Mouse (Mus musculus): Measurements from ENCODE around the gene Cers5. TPM values are rescaled to one million over a fixed set of nuclear protein-coding genes. Genes with fewer than 3 reads are reported as not detected.
"Not testable (repeated sequence)": the region's sequence is repeated elsewhere in the genome, so short reads cannot be mapped to it uniquely, and the experiment has no call there.

The Cers5 gene
- total RNA-seq (2021): 47.5 and 61.7 TPM in 2 replicates
- long read RNA-seq, transcript Cers5-201 (10 exons, 2,096 nt): major isoform, 58 of 77 reads
- long read RNA-seq, partial matches to known transcripts: 2 of 77 reads
- long read RNA-seq, other reads (novel, unspliced or antisense): 16 of 77 reads

DNA sequence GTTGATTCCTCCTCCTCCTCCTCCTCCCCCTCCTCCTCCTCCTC lies at the start of gene Cers5:
TSS of gene Cers5 (minus strand) at position 5 of the 44 bp plus-strand sequence.
- not testable (repeated sequence) for DNase-seq

DNA sequence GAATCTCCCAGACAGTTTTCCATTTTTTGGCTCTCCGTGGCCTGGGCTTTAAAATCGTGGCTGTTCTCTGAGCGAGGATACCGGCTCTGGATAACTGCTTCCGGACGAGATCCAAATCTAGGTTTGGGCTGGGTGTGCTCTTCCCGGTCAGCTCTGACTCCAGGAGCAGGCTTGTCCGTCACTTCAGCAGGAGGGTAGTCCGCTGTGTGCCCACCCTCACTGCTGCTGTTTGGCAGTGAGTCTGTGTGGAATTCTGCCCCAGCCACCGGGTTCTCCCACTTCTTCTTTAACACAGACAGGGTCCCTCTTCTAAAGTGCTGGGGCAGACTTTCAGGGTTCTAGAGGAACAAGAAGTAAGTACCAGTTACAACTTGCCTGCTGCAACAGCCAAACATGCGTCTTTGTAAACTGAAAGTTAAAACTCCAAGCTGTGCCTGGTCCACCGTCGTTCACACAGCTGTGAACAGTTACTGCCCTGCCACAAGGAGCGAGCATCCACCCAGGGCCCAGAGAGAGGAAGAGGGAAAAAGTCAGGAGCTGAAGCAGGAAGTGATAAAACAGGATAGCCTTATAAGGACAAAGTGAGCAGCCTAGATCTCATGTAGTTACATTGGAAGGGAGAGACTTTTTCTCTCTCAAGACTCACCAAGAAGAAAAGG lies 47.1 kb upstream of the Cers5 start:
- no peak for DNase-seq

DNA sequence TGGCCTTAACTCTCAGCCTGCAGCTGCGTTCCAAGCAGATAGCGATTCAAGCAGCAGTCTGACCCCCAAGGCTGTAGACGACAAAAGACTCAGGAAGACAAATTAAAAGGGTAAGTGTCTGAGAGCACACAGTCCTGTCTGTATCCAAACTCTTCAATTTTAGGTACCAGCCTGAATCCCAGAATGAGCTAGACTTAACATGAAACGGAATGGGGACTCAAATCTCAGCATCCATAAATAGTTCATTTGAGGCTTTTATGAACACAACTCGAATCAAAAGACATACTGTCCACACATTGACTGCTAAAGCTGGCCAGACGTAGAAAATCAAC lies 46.4 kb upstream of the Cers5 start:
- no peak for DNase-seq

DNA sequence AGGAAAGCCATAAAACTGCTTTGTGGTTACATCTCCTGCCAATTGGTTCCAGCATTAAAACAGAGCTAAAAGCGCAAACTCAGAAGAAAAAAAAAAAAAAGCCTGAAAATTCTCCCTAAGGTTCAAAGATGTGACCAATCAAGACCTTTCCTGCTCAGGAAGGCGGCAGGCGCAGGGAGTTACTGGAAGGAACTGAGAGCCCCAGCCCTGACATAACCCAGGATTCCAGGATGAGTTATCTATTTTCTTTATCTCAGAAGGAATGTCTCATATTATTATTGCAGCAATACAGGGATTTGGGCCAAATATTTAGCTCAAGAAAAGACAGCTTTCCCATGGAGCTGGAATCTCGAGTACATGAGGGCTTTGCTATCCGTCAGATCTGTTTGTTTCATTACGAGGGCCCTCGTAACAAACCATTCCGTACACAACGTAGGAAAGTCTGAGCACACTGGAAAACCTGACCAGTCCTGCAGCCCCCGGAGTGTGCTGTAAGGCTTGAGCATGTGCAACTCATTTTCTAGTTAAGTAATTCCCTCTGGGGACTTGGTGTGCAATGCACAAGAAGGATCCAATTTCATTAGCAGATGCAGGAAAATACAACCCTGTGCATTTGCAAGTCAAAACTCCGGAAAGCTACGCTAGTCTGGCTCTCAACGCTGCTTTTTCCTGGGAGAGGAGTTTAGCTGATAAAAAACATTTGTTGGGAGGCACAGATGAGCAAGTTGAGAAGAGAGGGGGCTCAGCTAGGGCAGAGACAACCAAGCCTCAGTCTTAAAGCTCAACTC lies 45.8 kb upstream of the Cers5 start:
- DNase-seq: no peak

DNA sequence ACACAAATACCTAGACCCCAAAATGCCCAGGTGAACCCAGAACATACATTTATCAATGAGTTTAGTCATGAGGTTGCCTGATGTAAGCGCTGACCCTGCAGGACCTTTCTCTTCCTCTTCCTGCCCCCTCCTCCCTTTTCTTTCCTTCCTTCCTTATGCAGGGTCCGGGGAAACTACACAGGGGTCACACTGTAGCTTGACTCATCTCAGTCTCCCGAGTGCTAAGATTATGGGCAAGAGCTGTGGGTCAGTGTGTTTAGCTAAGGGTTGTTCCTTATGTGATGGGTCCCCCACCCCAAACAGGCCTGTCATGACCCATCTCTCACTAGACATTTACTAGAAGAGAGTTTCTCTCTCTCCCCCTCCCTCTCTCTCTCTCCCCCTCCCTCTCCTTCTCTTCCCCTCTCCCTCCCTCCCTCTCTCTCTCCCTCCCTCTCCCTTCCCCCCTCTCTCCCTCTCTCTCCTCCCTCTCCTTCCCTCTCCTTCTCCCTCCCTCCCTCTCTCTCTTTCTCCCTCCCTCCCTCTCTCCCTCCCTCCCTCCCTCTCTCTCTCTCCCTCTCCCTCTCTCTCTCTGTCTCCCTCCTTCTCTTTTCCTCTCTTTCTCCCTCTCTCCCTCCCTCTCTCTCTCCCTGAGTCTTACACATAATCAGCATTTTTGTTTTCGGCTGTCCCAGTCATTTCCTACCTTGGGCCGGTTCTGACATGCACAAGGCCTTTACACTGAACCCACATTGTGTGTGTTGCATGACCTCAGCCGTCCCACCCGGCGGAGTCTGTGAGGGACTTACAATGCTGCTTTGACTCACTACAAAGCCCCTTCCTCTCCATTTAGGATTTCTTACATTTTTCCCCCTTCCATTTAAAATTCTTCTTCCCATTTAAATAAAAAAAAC lies 44.9 kb upstream of the Cers5 start:
- no peak for DNase-seq

DNA sequence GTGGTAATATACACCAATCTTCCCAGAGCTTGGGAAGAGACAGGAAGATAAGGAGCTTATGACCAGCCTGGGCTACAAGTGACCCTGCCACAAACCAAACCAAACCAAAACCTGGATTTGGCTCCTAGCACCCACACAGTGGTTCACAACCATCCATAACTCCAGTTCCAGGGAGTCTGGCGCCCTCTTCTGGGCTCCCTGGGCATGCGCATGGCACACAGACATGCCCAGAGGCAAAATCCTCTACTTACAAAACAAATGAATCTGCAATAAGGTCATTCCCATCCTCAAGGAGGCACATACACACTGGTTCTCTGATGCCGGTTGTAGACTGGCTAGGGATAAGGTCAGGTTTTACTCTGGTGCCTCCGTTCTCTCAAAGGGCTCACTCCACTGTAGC lies 43.3 kb upstream of the Cers5 start:
- no peak for DNase-seq

DNA sequence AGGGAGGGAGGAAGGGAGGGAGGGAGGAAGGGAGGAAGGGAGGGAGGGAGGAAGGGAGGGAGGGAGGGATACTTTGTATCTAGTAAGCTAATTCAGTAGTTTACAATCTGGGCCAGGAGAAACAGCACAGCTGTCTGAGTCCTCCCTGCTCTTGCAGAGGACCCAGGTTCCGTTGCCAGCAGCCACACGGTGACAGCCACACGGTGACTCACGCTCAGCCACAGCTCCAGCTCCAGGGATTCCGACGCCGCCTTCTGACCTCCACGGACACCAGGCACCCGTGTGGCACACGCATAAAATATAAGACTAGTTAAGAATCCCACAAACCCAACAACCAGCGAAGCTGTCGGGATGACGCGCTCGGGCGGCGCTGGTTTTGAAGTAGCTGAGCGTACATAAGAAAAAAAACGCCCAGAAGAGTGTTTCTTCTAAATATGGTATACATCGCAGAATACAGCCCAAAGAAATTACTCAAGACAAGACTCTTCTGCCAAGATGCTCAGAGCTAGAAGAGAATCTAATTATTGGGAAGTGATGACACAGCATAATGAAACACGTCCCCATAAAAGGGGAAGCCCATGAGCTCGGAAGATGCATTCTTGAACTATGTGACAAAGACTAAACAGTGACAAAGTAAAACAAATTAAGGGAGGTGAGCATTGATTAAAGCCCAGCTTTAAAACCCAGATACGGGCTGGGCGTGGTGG lies 42.0 kb upstream of the Cers5 start:
- DNase-seq: peak; percentile 18

DNA sequence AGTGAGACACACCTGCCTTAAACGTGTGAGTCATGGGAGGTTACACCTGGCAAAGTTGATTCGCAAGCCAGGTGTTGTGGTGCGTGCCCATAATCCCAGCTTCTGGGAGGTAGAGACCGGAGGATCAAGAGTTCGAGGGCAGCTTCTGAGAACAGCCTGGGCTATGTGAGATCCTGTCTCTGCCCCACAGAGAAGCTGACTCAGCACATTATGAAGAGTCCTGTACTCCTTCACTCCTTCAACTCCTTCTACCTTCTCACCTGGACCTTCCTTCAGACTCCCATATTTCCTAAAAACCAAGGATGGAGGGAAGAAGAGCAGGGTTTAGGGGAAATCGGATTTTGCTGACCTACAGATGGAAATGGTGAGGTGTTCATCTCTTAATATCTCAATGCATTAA lies 41.0 kb upstream of the Cers5 start:
- no peak for DNase-seq

DNA sequence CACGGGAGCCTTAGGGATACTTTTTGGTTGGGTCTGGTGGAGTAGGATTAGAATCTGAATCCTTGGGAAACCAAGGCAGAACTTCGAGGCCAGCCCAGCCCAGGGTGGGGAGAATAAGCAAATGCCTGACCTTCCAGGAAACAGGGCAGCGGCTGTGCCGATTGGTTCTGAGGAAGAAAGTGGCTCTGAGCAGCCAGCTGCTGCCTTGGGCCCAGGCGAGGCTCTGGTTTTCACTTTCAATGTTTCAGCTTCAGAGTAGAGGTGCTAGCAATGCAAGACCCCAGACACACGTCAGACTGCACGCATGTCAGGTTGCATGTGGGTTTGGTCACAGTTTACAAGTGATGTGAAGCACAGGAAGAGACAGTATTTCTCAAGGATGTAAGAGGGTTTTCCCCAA lies 39.4 kb upstream of the Cers5 start:
- DNase-seq: no peak

DNA sequence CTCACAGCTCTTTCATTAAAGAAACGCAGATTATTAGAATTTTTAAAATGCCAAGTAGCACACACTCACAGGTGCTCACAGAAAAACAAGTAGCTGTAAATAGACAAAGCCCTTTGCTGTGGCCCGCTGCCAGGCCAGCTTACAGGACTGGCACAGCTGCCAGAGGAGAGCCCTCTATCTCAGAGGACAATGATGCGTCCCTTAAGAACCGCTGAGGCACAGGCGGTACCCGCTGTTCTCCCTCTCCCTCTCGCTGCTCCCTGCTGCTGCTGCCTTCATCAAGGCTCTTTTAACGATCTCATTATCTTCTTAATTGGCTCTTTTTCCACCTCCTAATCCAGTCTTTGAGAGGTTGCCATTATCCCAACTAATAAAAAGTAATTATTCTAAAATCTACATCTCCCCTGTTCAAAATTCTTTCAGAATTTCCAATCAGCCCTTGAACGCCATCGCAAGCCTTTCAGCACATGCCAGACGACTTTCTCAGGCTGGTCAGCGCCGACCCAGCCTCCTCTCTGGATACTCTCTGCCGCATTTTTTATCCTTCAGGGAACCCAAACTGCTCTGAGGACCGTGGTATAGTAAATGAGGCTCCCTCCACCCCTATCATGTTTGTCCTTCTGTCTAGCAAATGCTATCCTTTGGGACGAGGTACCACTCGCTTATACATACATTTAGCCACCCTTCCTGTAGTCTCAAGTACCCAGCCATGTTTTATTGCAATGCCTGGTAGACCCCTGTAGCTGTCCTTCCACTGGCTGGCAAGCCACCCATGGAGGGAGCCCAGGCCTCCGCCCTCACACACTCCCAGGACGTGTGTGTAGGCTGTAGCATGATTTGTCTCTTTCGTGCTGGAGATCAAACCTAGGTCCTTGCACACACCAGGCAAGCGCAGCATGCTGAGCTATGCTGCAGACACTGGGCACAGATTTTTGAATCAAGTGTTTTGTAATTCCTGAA lies 35.4 kb upstream of the Cers5 start:
- no peak for DNase-seq

DNA sequence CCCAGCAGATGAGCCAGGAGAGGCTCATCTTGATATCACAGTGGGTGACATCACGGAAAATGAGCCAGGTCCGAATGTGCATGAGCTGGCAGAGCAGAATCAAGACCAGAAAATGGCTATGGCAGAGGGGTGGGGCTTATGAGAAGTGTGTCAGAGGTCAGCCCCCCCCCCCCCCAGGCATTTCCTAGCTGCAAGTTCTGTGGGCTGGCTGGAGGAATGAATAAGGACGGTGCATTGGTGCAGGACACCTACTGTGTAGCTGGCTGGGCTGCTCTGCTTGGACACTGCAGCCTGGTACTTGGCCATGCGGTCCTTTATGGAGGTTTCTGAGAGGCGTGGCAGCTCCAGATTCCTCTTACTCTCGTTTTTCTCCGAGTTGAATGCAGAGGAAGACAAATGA lies 33.5 kb upstream of the Cers5 start:
- DNase-seq: no peak

DNA sequence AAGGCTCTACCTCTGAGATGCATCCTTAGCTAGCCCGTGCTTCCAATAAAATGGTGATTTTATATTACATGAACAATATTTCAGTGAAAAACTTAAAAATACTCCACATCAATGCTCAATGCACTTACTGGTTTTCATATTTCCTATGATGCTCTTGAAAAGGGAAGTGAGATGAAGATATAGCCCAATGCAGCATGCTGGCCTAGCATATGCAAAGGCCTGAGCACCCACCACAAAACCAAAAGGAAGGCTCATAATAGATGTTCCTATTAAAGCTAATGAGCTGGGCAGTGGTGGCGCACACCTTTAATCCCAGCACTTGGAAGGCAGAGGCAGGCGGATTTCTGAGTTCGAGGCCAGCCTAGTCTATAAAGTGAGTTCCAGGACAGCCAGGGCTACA lies 33.0 kb upstream of the Cers5 start:
- DNase-seq: no peak

DNA sequence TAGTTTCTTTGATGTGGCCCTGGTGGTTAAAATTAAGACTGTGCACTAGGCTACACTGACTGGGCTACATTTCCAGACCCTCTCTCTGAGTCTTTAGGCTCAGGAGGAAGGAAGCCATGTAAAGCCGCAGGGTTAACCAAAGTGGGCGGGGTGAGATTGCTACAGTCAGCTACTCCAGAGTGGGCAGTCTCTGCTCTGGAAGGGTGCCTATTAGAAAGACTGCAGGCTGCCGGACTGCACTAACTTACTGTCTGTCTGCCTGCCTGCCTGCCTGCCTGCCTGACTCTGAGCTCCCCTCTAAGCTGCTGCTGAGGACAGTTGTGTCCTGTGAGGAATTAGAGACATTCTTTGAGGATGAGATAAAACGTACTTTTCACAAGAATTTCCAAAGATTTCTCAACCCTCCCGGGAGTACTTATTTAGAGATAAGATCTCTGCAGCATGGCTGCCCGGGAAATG lies 30.5 kb upstream of the Cers5 start:
- no peak for DNase-seq

DNA sequence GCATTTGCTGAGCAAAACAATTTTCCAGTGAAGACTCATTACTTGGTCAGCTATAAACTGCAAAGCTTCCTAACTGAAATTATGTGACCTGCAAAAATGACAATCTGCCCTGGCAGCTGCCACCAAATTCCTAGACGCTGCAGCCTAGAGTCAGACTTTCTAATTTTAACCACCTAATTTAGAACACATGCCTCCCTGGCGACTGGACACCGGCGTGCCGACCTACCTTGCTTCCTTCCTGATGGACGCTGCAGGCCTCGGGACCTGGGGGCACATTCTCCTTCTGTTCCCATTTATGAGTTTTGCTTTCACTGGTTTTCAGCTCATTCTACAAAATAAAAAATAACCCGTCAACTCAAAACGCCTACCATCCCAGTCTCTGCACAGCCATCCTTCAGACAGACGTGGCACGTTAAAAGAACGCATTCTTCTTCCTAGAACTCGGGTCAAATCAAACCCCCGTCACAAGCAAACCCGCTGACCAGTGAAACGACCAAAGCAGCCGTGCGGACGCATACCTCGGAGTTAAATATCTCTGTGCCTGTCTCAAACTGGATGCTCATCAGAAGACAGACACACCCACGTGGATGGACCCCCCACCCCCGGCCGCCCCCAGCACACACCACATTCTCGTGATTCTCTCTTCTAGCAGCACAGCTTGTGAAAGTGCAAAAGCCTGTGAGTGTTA lies 29.3 kb upstream of the Cers5 start:
- DNase-seq: no peak

DNA sequence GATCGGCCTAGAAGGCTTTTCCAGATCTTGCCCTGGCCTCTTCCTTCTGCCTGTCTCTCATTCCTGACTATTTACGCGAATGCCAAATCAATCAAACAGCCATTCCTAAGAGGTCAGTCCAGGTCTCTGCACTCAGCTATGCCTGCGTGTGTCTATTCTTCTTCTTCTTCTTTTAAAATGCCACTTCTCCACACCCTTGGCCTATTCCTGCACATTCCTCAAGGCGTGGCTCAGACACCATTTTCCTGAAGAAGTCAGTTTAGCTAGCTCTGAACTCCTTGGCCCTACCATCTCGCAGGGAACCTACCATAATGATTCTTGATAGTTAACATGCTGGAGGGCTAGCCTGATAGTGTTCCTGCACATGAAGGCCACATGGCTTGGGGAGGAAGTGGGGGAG lies 27.0 kb upstream of the Cers5 start:
- DNase-seq: no peak

DNA sequence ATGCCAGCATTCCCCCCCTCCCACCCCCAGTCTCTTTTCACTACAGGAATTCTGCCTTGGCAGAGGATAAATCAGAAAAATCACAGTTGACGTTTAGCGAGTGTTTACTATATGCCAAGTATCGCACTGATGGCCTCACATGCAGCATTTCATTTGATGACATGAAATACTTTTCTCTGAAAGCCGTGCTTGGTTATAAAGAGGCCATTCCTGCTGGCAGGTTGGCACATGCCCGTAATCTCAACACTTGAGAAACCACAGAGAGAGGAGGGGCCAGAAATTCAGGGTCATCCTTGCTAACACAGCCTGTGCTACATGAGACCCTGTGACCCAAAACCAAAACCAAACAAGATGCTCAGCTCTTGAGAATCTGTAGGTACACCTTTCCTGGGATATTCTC lies 25.2 kb upstream of the Cers5 start:
- no peak for DNase-seq

DNA sequence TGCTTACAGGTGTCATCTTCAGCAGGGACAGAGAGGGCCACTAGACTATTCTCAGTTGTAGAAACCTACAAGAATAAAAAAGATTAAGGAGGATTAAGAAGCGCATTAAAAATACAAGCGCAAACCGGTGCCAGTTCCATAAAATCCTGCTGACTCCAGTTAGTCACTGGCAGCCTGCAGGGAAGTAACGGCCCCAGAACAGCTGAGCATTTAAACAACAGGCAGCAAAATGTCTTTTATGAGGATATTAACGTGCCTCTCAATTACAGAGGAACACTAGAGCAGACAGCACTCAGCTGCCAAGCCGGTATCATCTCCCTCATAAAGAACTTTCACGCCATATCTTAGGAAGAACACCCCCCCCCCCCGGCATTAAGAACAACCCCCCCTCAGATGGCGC lies 24.1 kb upstream of the Cers5 start:
- no peak for DNase-seq

DNA sequence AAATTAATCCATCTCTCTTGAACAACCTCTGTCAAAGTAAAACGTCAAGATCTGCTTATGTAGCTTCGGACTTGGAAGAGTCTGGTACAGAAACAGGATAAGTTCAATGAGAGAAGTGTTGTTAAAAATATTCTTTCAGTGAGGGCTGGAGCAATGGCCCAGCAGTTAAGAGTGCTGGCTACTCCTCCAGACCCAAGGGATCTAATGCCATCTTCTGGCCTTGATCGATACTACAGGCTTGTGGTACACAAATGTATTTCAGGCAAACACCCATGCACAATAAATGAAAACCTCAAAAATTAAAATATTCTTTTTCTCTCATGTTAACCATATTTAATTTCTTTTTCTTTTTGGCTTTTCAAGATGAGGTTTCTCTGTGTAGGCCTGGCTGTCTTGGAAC lies 23.4 kb upstream of the Cers5 start:
- no peak for DNase-seq

DNA sequence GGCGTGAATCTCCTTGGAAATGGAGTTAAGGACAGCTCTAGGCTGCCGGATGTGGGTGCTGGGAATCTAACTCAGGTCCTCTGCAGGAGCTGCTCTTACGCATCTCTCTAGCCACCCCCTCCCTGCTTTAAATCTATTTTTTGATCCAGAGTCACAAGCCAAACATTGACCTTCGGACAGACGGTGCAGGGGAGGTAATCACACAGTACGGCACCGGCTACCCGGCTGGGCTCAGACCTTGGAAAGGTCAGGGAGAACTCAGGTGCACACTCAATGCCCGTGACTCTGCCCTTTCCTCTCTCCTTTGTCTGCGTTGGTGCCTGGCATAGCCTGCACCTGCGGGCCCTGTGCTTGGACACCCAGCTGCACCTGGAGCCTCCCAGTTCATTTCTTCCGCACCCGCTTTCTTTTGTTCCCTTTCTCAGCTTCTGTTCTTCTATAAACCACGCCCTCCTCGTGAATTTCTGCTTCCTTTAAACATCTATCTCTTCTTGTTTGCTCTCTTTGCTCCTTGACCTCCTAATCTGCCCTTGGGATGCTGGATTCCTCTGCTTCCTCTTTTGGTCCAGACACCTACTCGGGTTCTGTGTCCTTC lies 19.6 kb upstream of the Cers5 start:
- no peak for DNase-seq

DNA sequence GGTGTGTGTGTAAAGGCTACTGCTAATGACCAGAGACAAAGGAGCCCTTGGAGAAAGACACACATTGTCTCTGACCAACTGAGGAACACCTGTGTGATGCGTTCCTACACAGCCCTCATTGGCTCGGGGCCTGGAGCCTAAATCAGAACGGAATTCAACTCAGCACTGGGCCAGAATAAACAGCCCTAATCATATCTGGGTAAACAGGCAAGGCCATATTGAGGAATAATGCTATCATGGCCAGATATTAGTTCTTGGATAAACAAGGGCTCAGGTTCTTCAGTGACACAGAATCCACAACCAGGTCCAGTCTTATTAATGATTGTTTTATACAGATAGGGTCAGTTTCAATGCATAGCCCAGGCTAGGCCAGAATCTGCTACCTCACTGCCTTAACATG lies 18.3 kb upstream of the Cers5 start:
- no peak for DNase-seq

DNA sequence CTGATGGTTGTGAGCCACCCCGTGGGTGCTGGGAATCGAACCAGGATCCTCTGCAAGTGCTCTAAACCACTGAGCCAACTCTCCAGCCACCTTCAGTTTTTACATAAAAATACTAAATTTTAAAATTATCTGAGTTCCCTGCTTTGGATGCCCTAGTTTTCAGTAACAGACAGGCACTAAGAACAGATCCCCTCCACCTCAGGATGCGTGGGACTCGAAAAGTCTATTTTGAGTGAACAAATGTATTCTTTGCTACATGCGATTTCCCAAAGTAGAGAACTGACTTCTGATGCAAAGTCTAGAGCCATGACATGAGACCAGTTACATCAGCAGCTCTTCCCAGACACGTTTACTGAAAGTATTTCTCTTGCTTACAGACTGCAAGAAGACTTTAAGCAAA lies 17.8 kb upstream of the Cers5 start:
- no peak for DNase-seq

Measured in adrenal gland, postnatal 25 days (tissue).